Mouse (Mus musculus) liver, postnatal 0 days (tissue): ENCODE data around the gene Eif4e2. TPM values are rescaled to one million over a fixed set of nuclear protein-coding genes. Genes with fewer than 3 reads are reported as not detected.

ENCODE experiments used
- ATAC-seq: fragments of 200-750 bp; cut with Nextera tagmentation; 2 replicates; pipeline ENCODE4 v1.8.0; 2017; ENCODE audit warnings: mild to moderate bottlenecking, moderate library complexity
- DNase-seq: peaks from one replicate; pipeline ENCODE4 v3.0.0-alpha.2; 2016
- H3K27ac ChIP-seq: fragments of 300-500 bp; sonication (generic); 2 replicates; pipeline ENCODE4 v1.5.1; 2014; ENCODE audit warnings: antibody characterized with exemption, moderate library complexity, mild to moderate bottlenecking, low read depth
- H3K27me3 ChIP-seq: fragments of 300-500 bp; sonication (generic); 2 replicates; pipeline ENCODE4 v1.6.1; 2014; ENCODE audit warnings: low read length, control low read depth, mixed read lengths; ENCODE audit not compliant: insufficient read depth
- H3K36me3 ChIP-seq: fragments of 300-500 bp; sonication (generic); replicated peaks from 2 replicates; pipeline ENCODE4 v1.6.1; 2014; ENCODE audit warnings: mild to moderate bottlenecking, control low read depth, low read length, moderate library complexity, mixed read lengths; ENCODE audit not compliant: insufficient read depth
- H3K4me1 ChIP-seq: fragments of 300-500 bp; sonication (generic); 2 replicates; pipeline ENCODE4 v1.6.1; 2014; ENCODE audit warnings: antibody characterized with exemption, mild to moderate bottlenecking, control low read depth; ENCODE audit not compliant: insufficient read depth
- H3K4me2 ChIP-seq: fragments of 300-500 bp; sonication (generic); 2 replicates; pipeline ENCODE4 v1.6.1; 2014; ENCODE audit warnings: low read depth, mild to moderate bottlenecking, low read length, moderate library complexity, mixed read lengths
- H3K4me3 ChIP-seq: fragments of 300-500 bp; sonication (generic); 2 replicates; pipeline ENCODE4 v1.5.1; 2014; ENCODE audit warnings: low read depth, low read length
- H3K9ac ChIP-seq: fragments of 300-500 bp; sonication (generic); replicated peaks from 2 replicates; pipeline ENCODE4 v1.6.1; 2014; ENCODE audit warnings: mild to moderate bottlenecking, moderate library complexity
- H3K9me3 ChIP-seq: fragments of 300-500 bp; sonication (generic); 2 replicates; pipeline ENCODE4 v1.6.1; 2016; ENCODE audit warnings: mild to moderate bottlenecking, control low read depth, low read length, mixed read lengths
- CTCF ChIP-seq: sonication (generic); IDR thresholded peaks from 2 replicates; pipeline ENCODE4 v1.5.1; 2016; ENCODE audit warnings: antibody characterized with exemption, low read depth
- EP300 ChIP-seq: IDR thresholded peaks from 2 replicates; pipeline ENCODE4 v1.6.1; 2016; ENCODE audit warnings: antibody characterized with exemption, low read depth, mild to moderate bottlenecking
- WGBS: fragments of 180-500 bp; shearing (Covaris S2); extraction: QIAGEN DNeasy Blood & Tissue Kit; methylation state at CpG from one replicate; pipeline ENCODE4 v1.1.7; 2014; ENCODE audit not compliant: insufficient replicate concordance; 5-methylcytosine and 5-hydroxymethylcytosine counted together
- polyA plus RNA-seq: library from polyadenylated mRNA; unstranded; fragments of >200 nt; fragmentation: Nextera tagmentation; extraction: Ambion mirVana; gene quantifications from 2 replicates; pipeline ENCODE4 v1.2.1, GENCODE M21; 2015

Eif4e2 gene
- polyA plus RNA-seq: 84.7 and 91.7 TPM in 2 replicates

DNA sequence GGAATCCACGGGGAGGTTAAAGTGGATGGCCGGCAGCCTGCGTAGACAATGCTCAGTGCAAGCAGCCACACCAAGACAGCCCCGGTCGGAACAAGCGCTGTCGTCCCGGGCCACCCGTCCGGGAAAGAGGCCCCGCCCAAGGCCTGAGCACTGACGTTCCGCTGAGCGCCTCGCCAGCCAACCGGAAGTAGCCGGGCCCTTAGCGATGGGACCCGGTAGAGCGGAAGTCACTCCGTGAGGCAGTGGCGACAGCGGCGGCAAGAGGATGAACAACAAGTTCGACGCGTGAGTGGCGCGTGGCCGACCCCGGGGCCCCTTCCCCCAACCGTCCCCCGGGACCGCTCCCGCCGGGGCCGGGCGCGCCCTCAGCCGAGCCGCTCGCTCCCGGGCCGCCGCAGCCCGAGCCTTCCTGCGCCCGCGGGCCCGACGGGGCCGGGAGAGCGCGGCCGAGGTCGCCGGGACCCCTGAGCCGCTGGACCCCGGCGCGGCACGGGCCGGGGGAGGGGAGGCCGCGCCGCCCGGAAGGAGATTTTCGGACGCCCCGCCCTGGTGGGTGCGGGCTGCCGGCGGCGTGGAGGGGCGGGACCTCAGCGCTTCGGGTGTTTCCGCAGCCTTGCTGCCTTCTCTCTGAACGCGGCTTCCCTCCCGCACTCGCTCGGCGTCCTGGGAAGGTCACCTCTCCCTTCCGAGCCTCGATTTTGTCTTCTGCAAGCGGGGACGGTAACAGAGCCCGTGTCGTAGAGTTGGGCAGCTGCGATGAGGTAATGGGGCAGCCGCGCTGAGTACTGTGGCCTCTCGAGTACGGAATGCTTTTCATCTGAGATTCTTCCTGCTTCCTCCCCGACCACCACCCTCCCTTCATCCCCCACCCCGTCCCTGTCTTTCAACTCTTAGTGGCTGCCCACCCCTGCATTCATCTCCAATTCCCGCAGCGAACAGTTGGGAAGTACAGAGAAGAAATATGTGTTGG is at the start of gene Eif4e2:
Eif4e2 (plus strand) TSS at position 180 of the 970 bp plus-strand sequence.
- no peaks in the 10 kb centered on the region for H3K9me3 ChIP-seq
- peak within 1 kb of the TSS; percentile 100 for H3K27ac ChIP-seq
- H3K4me2 ChIP-seq: peak within 1 kb of the TSS; percentile 83
- DNase-seq: peak; percentile 96
- ATAC-seq: peak; percentile 96
- peak; percentile 10; the same call in 1 of the 2 replicates for TF ChIP-seq EP300
- TF ChIP-seq CTCF: no peak
- H3K4me1 ChIP-seq: peaks cover 36% of the 10 kb centered on the region
- H3K36me3 ChIP-seq: peaks cover 7% of the 10 kb centered on the region; the same call in 1 of the 2 replicates
- peak within 1 kb of the TSS; percentile 93 for H3K9ac ChIP-seq
- WGBS: under 1% methylated on average over 72 of the region's 99 CpGs
- H3K4me3 ChIP-seq: peak within 1 kb of the TSS; percentile 68
- H3K27me3 ChIP-seq: no peaks in the 10 kb centered on the region

DNA sequence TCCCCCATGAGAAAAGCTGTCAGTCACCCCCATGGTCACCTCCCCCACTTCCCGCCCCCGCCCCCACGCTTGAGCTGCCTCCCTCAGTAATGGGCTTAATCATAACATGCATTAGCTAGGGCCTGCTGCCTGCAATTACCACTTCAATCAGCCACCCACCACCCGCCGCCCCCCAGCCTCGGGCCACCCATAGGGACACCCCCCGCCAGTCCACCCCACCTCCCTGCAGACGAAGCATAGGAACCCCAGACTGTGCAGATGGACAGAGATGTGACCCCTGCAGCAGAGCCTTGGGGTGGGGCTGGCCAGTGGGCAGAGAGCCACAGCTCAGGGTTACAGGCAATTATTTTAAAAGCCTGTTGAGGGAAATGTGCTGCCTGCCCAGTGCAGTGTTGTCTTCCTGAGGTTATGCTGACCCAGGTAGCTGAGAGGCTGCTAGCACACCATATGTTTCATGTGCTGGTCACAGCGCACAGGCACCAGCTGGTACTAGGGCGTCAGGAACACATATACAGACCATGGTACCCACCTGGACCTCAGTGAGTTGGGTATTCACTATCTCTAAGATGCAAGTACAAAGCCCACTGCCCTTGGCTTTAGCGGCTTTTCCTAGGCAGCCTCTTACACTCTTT is 49.4 kb upstream of the Eif4e2 start:
- DNase-seq: no peak
- H3K4me2 ChIP-seq: no peak overlapping the region
- H3K4me3 ChIP-seq: no peak overlapping the region
- H3K27ac ChIP-seq: no peak overlapping the region
- ATAC-seq: no peak
- H3K4me1 ChIP-seq: no peaks in the 10 kb centered on the region
- no peak for TF ChIP-seq EP300
- no peak for TF ChIP-seq CTCF
- H3K9me3 ChIP-seq: no peaks in the 10 kb centered on the region
- H3K27me3 ChIP-seq: 0 out of 2 replicates have a peak, but pooled peaks cover 10% of the 10 kb centered on the region
- WGBS: 22% methylated on average over 11 of the region's 11 CpGs
- no peaks in the 10 kb centered on the region for H3K36me3 ChIP-seq
- H3K9ac ChIP-seq: no peak overlapping the region

DNA sequence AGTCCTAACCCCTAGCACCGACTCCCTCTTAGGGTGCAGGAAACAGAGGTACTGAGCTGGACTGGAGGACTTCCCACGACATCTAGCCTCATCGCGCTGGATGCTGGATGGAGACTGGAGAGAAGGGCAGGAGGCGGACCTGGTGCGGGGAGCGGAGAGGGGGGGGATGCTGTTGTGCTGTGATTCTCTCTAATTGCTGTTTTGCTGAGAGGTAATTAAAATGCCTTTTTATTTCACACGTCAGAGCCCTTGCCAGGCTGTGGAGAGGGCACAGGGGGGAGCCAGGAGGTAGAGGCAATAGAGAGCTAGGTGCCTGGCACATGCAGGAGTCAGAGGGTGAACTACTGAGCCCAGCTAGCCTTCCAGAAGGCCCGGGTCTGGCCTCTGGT is 48.9 kb upstream of the Eif4e2 start:
- no peak for ATAC-seq
- no peaks in the 10 kb centered on the region for H3K4me1 ChIP-seq
- WGBS: 52% methylated on average over 9 of the region's 9 CpGs
- no peak for TF ChIP-seq EP300
- TF ChIP-seq CTCF: no peak
- H3K9me3 ChIP-seq: no peaks in the 10 kb centered on the region
- H3K36me3 ChIP-seq: no peaks in the 10 kb centered on the region
- no peak overlapping the region for H3K27ac ChIP-seq
- no peak overlapping the region for H3K4me3 ChIP-seq
- no peak overlapping the region for H3K9ac ChIP-seq
- no peak overlapping the region for H3K4me2 ChIP-seq
- 0 out of 2 replicates have a peak, but pooled peaks cover 11% of the 10 kb centered on the region for H3K27me3 ChIP-seq
- DNase-seq: no peak

DNA sequence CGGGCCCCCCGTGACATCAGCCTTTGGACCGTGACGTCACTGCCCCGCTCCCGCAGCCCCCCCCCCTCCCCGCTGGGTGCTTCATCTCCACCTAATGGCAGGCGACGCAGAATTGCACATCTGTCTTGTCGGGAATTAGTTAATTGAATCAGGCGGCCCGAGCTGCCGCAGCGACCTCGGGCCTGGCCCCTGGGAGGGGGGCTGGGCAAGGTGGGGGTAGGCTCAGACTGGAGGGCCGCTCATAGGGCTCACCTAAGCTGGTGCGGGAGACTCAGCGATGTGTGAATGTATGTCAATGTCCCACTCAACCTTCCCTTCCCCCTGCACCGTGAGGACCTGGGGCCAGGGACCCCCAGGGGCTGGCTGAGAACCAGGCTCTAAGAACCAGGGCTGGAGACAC is 43.3 kb upstream of the Eif4e2 start:
- TF ChIP-seq EP300 (no peak), CTCF (no peak)
- H3K27ac ChIP-seq: no peak overlapping the region
- WGBS: 25% methylated on average over 19 of the region's 19 CpGs
- H3K9me3 ChIP-seq: no peaks in the 10 kb centered on the region
- no peak for ATAC-seq
- DNase-seq: no peak
- no peaks in the 10 kb centered on the region for H3K36me3 ChIP-seq
- H3K4me3 ChIP-seq: no peak overlapping the region
- H3K4me2 ChIP-seq: no peak overlapping the region
- H3K9ac ChIP-seq: no peak overlapping the region
- peaks cover 21% of the 10 kb centered on the region for H3K27me3 ChIP-seq
- H3K4me1 ChIP-seq: no peaks in the 10 kb centered on the region

DNA sequence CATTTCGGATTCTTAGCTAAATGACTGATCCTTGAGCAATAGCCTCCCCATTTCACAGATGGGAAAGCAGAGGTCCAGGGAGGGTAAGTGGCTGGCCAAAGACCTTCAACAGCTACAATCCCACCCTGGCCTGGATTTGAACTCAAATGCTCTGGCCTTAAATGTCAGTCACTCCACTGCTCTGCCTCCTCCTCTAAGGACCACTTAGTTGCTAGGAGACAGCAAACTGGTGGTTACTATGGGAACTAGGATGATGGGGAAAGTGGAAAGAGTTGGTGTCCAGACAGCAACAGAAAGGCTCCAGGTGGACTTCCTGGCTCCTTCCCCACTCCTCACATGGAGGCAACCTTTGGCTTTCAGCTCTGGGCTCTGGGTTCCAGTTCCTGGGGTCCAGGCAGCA is 42.4 kb upstream of the Eif4e2 start:
- Histone ChIP-seq H3K4me2 (no peak overlapping the region), H3K27me3 (peaks cover 21% of the 10 kb centered on the region), H3K9me3 (no peaks in the 10 kb centered on the region), H3K36me3 (no peaks in the 10 kb centered on the region), H3K4me3 (no peak overlapping the region), H3K9ac (no peak overlapping the region), H3K4me1 (no peaks in the 10 kb centered on the region), H3K27ac (no peak overlapping the region)
- no peak for TF ChIP-seq EP300
- TF ChIP-seq CTCF: no peak
- no peak for ATAC-seq
- 80% methylated on average over 1 of the region's 1 CpGs for WGBS
- DNase-seq: no peak

DNA sequence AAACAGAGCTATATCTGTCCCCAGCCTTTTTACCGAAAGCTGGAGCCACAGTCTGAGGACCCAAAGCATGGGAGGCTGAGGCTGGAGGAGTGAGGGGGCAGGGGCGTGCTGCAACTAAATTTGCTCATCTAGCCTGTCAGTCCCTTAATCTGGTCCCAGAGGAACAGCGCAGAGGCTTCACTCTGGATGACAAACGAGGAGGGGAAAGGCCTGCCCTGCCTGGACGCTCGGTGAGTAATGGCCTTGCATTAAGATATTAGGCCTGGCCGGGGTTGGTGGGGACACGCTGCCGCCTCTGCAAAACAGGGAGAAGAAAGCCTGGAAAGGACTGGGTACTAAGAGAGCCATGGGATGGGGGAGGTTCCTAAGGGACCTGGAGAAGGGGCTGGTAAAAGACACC is 41.4 kb upstream of the Eif4e2 start:
- Histone ChIP-seq H3K4me2 (no peak overlapping the region), H3K36me3 (no peaks in the 10 kb centered on the region), H3K27me3 (peaks cover 21% of the 10 kb centered on the region), H3K4me3 (no peak overlapping the region), H3K4me1 (no peaks in the 10 kb centered on the region), H3K9ac (no peak overlapping the region), H3K27ac (no peak overlapping the region), H3K9me3 (no peaks in the 10 kb centered on the region)
- 62% methylated on average over 9 of the region's 9 CpGs for WGBS
- no peak for ATAC-seq
- TF ChIP-seq EP300 (no peak), CTCF (no peak)
- no peak for DNase-seq
